In the genomic region with DNA sequence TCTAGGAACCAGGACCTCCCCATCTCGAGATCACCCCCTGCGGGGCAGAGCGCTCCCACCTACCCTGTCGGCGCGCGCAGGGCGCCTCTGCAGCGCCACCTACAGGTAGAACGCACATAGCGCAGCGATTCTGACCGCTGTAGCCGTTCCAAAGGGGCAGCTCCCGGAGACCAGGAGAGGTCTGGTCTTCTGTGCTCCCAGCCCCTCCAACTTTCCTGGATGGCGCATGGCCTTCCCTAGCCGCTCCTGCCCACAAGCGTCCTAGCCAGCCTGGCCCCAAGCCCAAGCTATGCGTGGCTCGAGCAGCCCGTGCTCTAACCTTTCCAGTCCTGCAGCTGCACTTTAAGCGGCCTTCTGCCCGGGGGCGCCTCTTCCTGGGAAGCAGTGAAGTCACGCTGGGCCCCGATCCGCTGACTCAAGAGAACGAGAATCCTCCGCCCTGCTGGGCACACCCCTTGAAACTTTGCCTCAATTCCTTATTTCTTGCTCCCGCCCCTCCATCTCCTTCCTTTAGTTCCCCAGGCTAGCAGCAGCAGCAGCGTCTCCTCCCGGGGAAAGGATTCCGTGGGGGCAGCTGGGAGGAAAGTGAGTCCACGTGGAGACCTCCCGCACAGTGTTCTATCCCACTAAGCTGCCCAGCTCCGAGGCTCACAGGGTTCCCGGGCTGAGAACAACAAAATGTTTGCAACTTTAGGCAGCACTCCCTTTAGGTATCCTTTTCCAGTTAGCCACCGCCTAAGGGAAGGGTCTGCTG, we compare ENCODE assay signal across 8 mouse cellular contexts. TPM values are rescaled to one million over a fixed set of nuclear protein-coding genes. Genes with fewer than 3 reads are reported as not detected.
A peak's percentile ranks its signal among the peaks of the same experiment; 100 is the strongest.
DNase-seq lines count a peak whose midpoint lies in the region; ATAC-seq and TF ChIP-seq lines count a peak whose summit lies in the region.

TSS of gene Elf4 (minus strand) at position 379 of the 754 bp plus-strand sequence.

- peak; percentile 77 for ATAC-seq in forebrain, embryonic 15.5 days (replicated peaks)
- ATAC-seq in hematopoietic stem cell, adult 5-6 weeks (replicated peaks in 1 of 2; ENCODE audit: insufficient read depth in 1 of 2, low FRiP score in 2 of 2, low TSS enrichment in 1 of 2, low read depth in 1 of 2, poor library complexity in 2 of 2, severe bottlenecking in 2 of 2): peak; percentile 87 to 95

- H3K9ac ChIP-seq in ES-E14 (ENCODE audit: insufficient read depth, low read depth, low read length, poor library complexity, severe bottlenecking): peak within 1 kb of the TSS; percentile 54; the same call in 1 of the 2 replicates
- H3K9ac ChIP-seq in forebrain, embryonic 15.5 days (replicated peaks): peak within 1 kb of the TSS; percentile 39; the same call in 1 of the 2 replicates

- H3K4me1 ChIP-seq in ES-E14 (ENCODE audit: control insufficient read depth in 2 of 2, insufficient read depth in 2 of 2, low read length in 2 of 2, poor library complexity in 1 of 2): peaks cover 0 to 2% of the 10 kb centered on the region in 2 experiments; a peak in 1 of 4 replicates
- H3K4me1 ChIP-seq in brown adipose tissue, adult 24 weeks (ENCODE audit: control insufficient read depth, insufficient read depth, insufficient read length, low read length): no peaks in the 10 kb centered on the region
- 0 out of 2 replicates have a peak, but pooled peaks cover 4% of the 10 kb centered on the region for H3K4me1 ChIP-seq in forebrain, embryonic 15.5 days

- no peak within 1 kb of the TSS for H3K27ac ChIP-seq in ES-E14 (ENCODE audit: insufficient read depth, low read depth, low read length, poor library complexity, severe bottlenecking)
- H3K27ac ChIP-seq in brown adipose tissue, adult 24 weeks (replicated peaks; ENCODE audit: low read depth, low read length): no peak within 1 kb of the TSS
- no peak within 1 kb of the TSS for H3K27ac ChIP-seq in forebrain, embryonic 15.5 days (replicated peaks)

- H3K36me3 ChIP-seq in ES-E14 (ENCODE audit: control insufficient read depth, insufficient read depth, low read length, poor library complexity, severe bottlenecking): no peaks in the 10 kb centered on the region
- no peaks in the 10 kb centered on the region for H3K36me3 ChIP-seq in forebrain, embryonic 15.5 days

- peak within 1 kb of the TSS; percentile 63 to 74 for H3K4me3 ChIP-seq in ES-E14 (ENCODE audit: insufficient read depth in 1 of 2, low read depth in 1 of 2, low read length in 2 of 2, poor library complexity in 1 of 2, severe bottlenecking in 1 of 2)
- H3K4me3 ChIP-seq in brown adipose tissue, adult 24 weeks (ENCODE audit: insufficient read depth, low read depth, low read length): peak within 1 kb of the TSS; percentile 56
- peak within 1 kb of the TSS; percentile 36 for H3K4me3 ChIP-seq in forebrain, embryonic 15.5 days

- no peaks in the 10 kb centered on the region for H3K9me3 ChIP-seq in ES-E14 (ENCODE audit: control insufficient read depth, insufficient read depth, low read depth, low read length)
- H3K9me3 ChIP-seq in forebrain, embryonic 15.5 days: no peaks in the 10 kb centered on the region

- WGBS in forebrain, embryonic 15.5 days: 25% methylated on average over 38 of the region's 38 CpGs

- no peaks in the 10 kb centered on the region for H3K27me3 ChIP-seq in forebrain, embryonic 15.5 days

- H3K4me2 ChIP-seq in forebrain, embryonic 15.5 days (replicated peaks): peak within 1 kb of the TSS; percentile 54

- DNase-seq in ES-E14 (ENCODE audit: low read depth, low spot score): peak; percentile 44
- peak; percentile 70 to 75 for DNase-seq in layer of hippocampus, postnatal 10 days (ENCODE audit: low spot score in 2 of 2)
- DNase-seq in lung, postnatal 10 days: peak; percentile 77
- DNase-seq in ovary, postnatal 14 days (ENCODE audit: low spot score): peak; percentile 68
- DNase-seq in thymus, postnatal 25 days: peak; percentile 79

- in situ Hi-C loops in ES-E14 (cut with MboI; ENCODE audit: low sequenced_read_pairs in 2 of 2, unreplicated experiment in 2 of 2): no loop called here

TF ChIP-seq in ES-E14, 5 proteins besides CTCF, POLR2A, EP300 and RAD21:
- TF ChIP-seq HCFC1 (IDR thresholded peaks at IDR 0.05; ENCODE audit: borderline replicate concordance, insufficient read depth, low read length): no peak
- no peak for TF ChIP-seq ZNF384 (IDR thresholded peaks at IDR 0.05; ENCODE audit: low read depth, low read length)
- TF ChIP-seq MAFK (IDR thresholded peaks at IDR 0.05; ENCODE audit: insufficient read depth, low read depth, low read length): no peak
- no peak for TF ChIP-seq ZC3H11A (IDR thresholded peaks at IDR 0.05; ENCODE audit: borderline replicate concordance, low read depth, low read length)
- no peak for TF ChIP-seq CHD2 (IDR thresholded peaks at IDR 0.05; ENCODE audit: low read depth, low read length)

RNA-seq across cellular contexts. Expression of gene Elf4, which starts in this region (rescaled TPM):
- 1.9 and 2.7 TPM in 2 replicates for total RNA-seq in ES-E14 (2012; rRNA removed)
- 1.9 and 2.6 TPM in 2 replicates for polyA plus RNA-seq in brown adipose tissue, adult 24 weeks (2012; ENCODE audit: insufficient read depth, insufficient read length, missing spikeins)
- polyA plus RNA-seq in forebrain, embryonic 15.5 days (2015; fragmentation: Nextera tagmentation; extraction: Ambion mirVana): 0.38 and 0.41 TPM in 2 replicates
- total RNA-seq in hematopoietic stem cell, adult 5-6 weeks (2017): 18.2 and 29.5 TPM in 2 replicates
- 1 to 10 TPM; 1.0 TPM for total RNA-seq in layer of hippocampus, postnatal 10 days (2021)

Comparison
In these comparisons a context has a peak if more than half of its experiments do, and no peak if none do; other contexts are left out.
1. Peak in ATAC-seq, H3K4me3 ChIP-seq, H3K9ac ChIP-seq and H3K4me2 ChIP-seq in forebrain, embryonic 15.5 days; RNA of the gene not detected or under 1 TPM.